Mouse (Mus musculus) erythroblast, embryonic 14.5 days (primary cell): Measurements from ENCODE around the gene Tasp1.

Experiments
- GATA1 ChIP-seq: IDR thresholded peaks from 2 replicates; pipeline ENCODE4 v1.6.1; 2012; ENCODE audit warnings: low read length, inconsistent platforms, mixed read lengths
- TAL1 ChIP-seq: IDR thresholded peaks from 3 replicates; pipeline ENCODE4 v1.6.1; 2012; ENCODE audit warnings: low read length, inconsistent platforms, mixed read lengths

GRCm38 (mm10) chr2:139967451-139967850 lies 99.2 kb downstream of the Tasp1 start:
- no peak for TF ChIP-seq GATA1
- no peak for TF ChIP-seq TAL1
